Mouse (Mus musculus) monocyte, adult 5-6 weeks (primary cell): ENCODE data around the gene Eed. TPM values are rescaled to one million over a fixed set of nuclear protein-coding genes. Genes with fewer than 3 reads are reported as not detected.
A peak's percentile ranks its signal among the peaks of the same experiment; 100 is the strongest.

Experiments used
- ATAC-seq: fragments of 153-309, 156-312 bp; replicated peaks from 2 replicates; pipeline ENCODE4 v1.8.0; 2017; ENCODE audit warnings: mild to moderate bottlenecking; ENCODE audit not compliant: low TSS enrichment, insufficient number of reproducible peaks, severe bottlenecking, poor library complexity, low FRiP score
- total RNA-seq: library from RNA; stranded (forward); fragments of 200-1000, 200-491, 200-594 nt; gene quantifications from 3 replicates; pipeline ENCODE4 v1.2.3, GENCODE M21; 2017

Gene Eed
- total RNA-seq, 1 experiment from 2014 or later, result 421 TPM

GRCm38 (mm10) chr7:89993091-89993490 is 12.3 kb upstream of the Eed start:
- ATAC-seq, result no peak

- ATAC-seq, result no peak
Measured at GRCm38 (mm10) chr7:89984421-89984820, 3.6 kb upstream of the Eed start.

- ATAC-seq, result no peak
Measured at GRCm38 (mm10) chr7:89983441-89983840, 2.7 kb upstream of the Eed start.

GRCm38 (mm10) chr7:89981557-89981956 is 774 bp upstream of the Eed start:
- no peak for ATAC-seq

- ATAC-seq, result peak; percentile 21; the same call in 1 of the 2 replicates
Measured at GRCm38 (mm10) chr7:89980133-89980484, 674 bp downstream of the Eed start.

- no peak for ATAC-seq
Measured at GRCm38 (mm10) chr7:89979432-89980130, 1.2 kb downstream of the Eed start.

GRCm38 (mm10) chr7:89976796-89977195 is 4.0 kb downstream of the Eed start:
- ATAC-seq, result no peak

GRCm38 (mm10) chr7:89975571-89975970 is 5.2 kb downstream of the Eed start:
- ATAC-seq, result no peak

- ATAC-seq, result no peak
Measured at GRCm38 (mm10) chr7:89967235-89967634, 13.5 kb downstream of the Eed start.

GRCm38 (mm10) chr7:89966771-89967170 is 14.0 kb downstream of the Eed start:
- no peak for ATAC-seq

- ATAC-seq, result no peak
Measured at GRCm38 (mm10) chr7:89963135-89963534, 17.6 kb downstream of the Eed start.

- no peak for ATAC-seq
Measured at GRCm38 (mm10) chr7:89957300-89957699, 23.5 kb downstream of the Eed start.

GRCm38 (mm10) chr7:89954261-89954660 is 26.5 kb downstream of the Eed start:
- no peak for ATAC-seq

GRCm38 (mm10) chr7:89949403-89949802 is 31.4 kb downstream of the Eed start:
- ATAC-seq, result no peak

GRCm38 (mm10) chr7:89948026-89948425 is 32.8 kb downstream of the Eed start:
- no peak for ATAC-seq

- peak; percentile 99 for ATAC-seq
Measured at GRCm38 (mm10) chr7:89940571-89941463, 40.0 kb downstream of the Eed start, which contains the start of gene Hikeshi. TSS of gene Hikeshi (minus strand) at chr7:89941204.

- ATAC-seq, result no peak
Measured at GRCm38 (mm10) chr7:89939497-89940353, 41.1 kb downstream of the Eed start.

- no peak for ATAC-seq
Measured at GRCm38 (mm10) chr7:89923441-89924180, 57.2 kb downstream of the Eed start.
